Mouse (Mus musculus): ENCODE data around the gene Dhrs7c.

DNA sequence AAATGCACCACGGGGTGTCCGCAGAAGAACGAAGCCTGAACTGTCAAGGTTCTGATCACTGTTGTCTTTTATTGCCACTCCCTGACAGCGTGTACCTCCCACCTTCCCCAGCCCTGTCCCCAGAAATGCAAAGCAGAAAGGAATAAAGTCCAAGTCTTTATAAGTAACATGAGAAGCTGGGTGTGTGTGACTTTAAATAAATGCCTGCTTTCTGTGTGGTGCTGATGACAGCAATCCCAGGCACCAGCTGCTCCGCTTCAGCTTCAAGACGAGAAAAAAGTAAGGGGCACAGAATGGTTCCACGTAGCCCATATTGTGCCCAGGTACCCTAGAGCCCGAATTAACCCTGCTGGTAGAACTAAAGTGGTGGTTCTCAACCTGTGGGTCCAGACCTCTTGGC is 3.2 kb downstream of the Dhrs7c start:
- TF ChIP-seq POLR2A (IDR thresholded peaks at IDR 0.05; ENCODE audit: control insufficient read depth, low read depth, low read length) (no peak), CTCF (IDR thresholded peaks at IDR 0.05; ENCODE audit: control insufficient read depth, insufficient read depth, insufficient replicate concordance, low read depth, low read length) (no peak)

Measured in testis, adult 2 months (tissue).